Mouse (Mus musculus) small intestine, adult 2 months (tissue): ENCODE data around the gene Rfxank.

Source experiments
- CTCF ChIP-seq: fragments of 200-500 bp; IDR thresholded peaks from 2 replicates; pipeline ENCODE4 v1.5.1; 2012; ENCODE audit warnings: low read depth, mild to moderate bottlenecking, control low read depth, inconsistent platforms, low read length, moderate library complexity, mixed read lengths; ENCODE audit not compliant: insufficient replicate concordance, insufficient read length; ENCODE audit errors: extremely low read depth
- POLR2A ChIP-seq: fragments of 200-500 bp; IDR thresholded peaks from 2 replicates; pipeline ENCODE4 v1.6.1; 2012; ENCODE audit warnings: low read depth, mild to moderate bottlenecking, control low read depth, inconsistent platforms, low read length, moderate library complexity

DNA sequence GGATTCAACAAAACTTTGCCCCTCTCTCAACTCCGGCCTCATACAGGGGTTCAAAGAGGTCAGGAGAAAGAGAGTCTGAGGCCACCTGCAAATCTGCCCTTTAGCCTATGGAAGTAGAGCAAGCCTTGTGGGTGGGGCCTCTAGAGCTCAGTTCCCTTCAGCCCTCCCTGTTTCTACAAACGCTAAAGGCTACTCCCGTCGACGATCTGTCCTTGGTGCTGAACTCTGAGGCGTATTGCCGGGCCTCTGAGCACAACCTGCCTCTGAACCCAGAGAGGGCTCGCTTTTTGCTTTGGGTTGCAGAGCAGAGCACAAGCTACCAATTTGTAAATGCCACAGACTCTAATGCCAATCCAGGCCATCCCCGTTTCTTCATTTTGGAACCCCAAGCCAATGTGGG, 21.3 kb downstream of the Rfxank start:
- TF ChIP-seq CTCF (no peak), POLR2A (no peak)
